Mouse (Mus musculus) C2C12 (cell line): Measurements from ENCODE around the gene Arhgap23.

Source experiments
- CEBPB ChIP-seq: IDR thresholded peaks from one replicate; pipeline ENCODE4 v1.6.1; 2011; ENCODE audit warnings: low read depth, mild to moderate bottlenecking, control low read depth, moderate library complexity
- CTCF ChIP-seq: IDR thresholded peaks from one replicate; pipeline ENCODE4 v1.5.1; 2011; ENCODE audit not compliant: control insufficient read depth, insufficient read depth, insufficient read length
- FOSL1 ChIP-seq: IDR thresholded peaks from one replicate; pipeline ENCODE4 v1.8.0; 2011; ENCODE audit warnings: mild to moderate bottlenecking, low read length; ENCODE audit not compliant: poor library complexity, insufficient read depth, severe bottlenecking
- MAX ChIP-seq: IDR thresholded peaks from one replicate; pipeline ENCODE4 v1.6.1; 2011; ENCODE audit warnings: mild to moderate bottlenecking, control low read depth
- MYOD1 ChIP-seq: IDR thresholded peaks from one replicate; pipeline ENCODE4 v1.6.1; 2011; ENCODE audit warnings: low read depth; ENCODE audit not compliant: control insufficient read depth, insufficient read length
- MYOG ChIP-seq: IDR thresholded peaks from one replicate; pipeline ENCODE4 v1.6.1; 2011; ENCODE audit not compliant: control insufficient read depth, insufficient read length; ENCODE audit errors: extremely low read depth
- USF1 ChIP-seq: IDR thresholded peaks from one replicate; pipeline ENCODE4 v1.6.1; 2011; ENCODE audit warnings: low read depth, mild to moderate bottlenecking, control low read depth, moderate library complexity

GRCm38 (mm10) chr11:97476334-97477095, 61.2 kb downstream of the Arhgap23 start:
- TF ChIP-seq CTCF (no peak), USF1 (no peak), MAX (no peak), CEBPB (no peak), FOSL1 (no peak), MYOG (no peak), MYOD1 (no peak)
